Mouse (Mus musculus): ENCODE data around the gene Upk2. TPM values are rescaled to one million over a fixed set of nuclear protein-coding genes. Genes with fewer than 3 reads are reported as not detected.

Gene Upk2
- polyA plus RNA-seq, 1 experiment from 2014 or later, result 0.83 TPM

GRCm38 (mm10) chr9:44497624-44498377, 43.0 kb upstream of the Upk2 start:
- Histone ChIP-seq H3K36me3 (ENCODE audit: control insufficient read depth, insufficient read depth, low read length) (0 out of 2 replicates have a peak, but pooled peaks cover 2% of the 10 kb centered on the region), H3K4me2 (replicated peaks; ENCODE audit: low read depth, low read length) (peak overlapping the region; percentile 86), H3K9me3 (ENCODE audit: control insufficient read depth, low read length) (no peaks in the 10 kb centered on the region), H3K9ac (ENCODE audit: low read depth, low read length) (peak overlapping the region; percentile 63; the same call in 1 of the 2 replicates), H3K27me3 (ENCODE audit: control insufficient read depth, insufficient read depth, low read length) (no peaks in the 10 kb centered on the region; the same call in 1 of the 2 replicates), H3K4me1 (replicated peaks; ENCODE audit: control insufficient read depth, insufficient read depth, low read length) (peaks cover 40% of the 10 kb centered on the region), H3K27ac (ENCODE audit: low read depth, low read length) (peak overlapping the region; percentile 81), H3K4me3 (ENCODE audit: low read depth, low read length) (peak overlapping the region; percentile 37)
- ATAC-seq (ENCODE audit: low FRiP score), result peak; percentile 23
- DNase-seq (ENCODE audit: low spot score), result peak; percentile 52
- 3% methylated on average over 11 of the region's 11 CpGs for WGBS

- DNase-seq (ENCODE audit: low spot score) (no peak), ATAC-seq (ENCODE audit: low FRiP score) (no peak)
- 0 out of 2 replicates have a peak, but pooled peaks cover 2% of the 10 kb centered on the region for H3K36me3 ChIP-seq (ENCODE audit: control insufficient read depth, insufficient read depth, low read length)
- H3K27ac ChIP-seq (ENCODE audit: low read depth, low read length), result no peak overlapping the region
- 61% methylated on average over 12 of the region's 12 CpGs for WGBS
- H3K9ac ChIP-seq (ENCODE audit: low read depth, low read length), result no peak overlapping the region
- H3K27me3 ChIP-seq (ENCODE audit: control insufficient read depth, insufficient read depth, low read length), result no peaks in the 10 kb centered on the region; the same call in 1 of the 2 replicates
- H3K4me3 ChIP-seq (ENCODE audit: low read depth, low read length), result no peak overlapping the region
- H3K4me1 ChIP-seq (replicated peaks; ENCODE audit: control insufficient read depth, insufficient read depth, low read length), result peaks cover 40% of the 10 kb centered on the region
- H3K9me3 ChIP-seq (ENCODE audit: control insufficient read depth, low read length), result no peaks in the 10 kb centered on the region
- H3K4me2 ChIP-seq (replicated peaks; ENCODE audit: low read depth, low read length), result no peak overlapping the region
These were observed 42.2 kb upstream of the Upk2 start for GRCm38 (mm10) chr9:44496803-44497461.

GRCm38 (mm10) chr9:44495810-44496344, 41.1 kb upstream of the Upk2 start:
- no peak overlapping the region for H3K4me2 ChIP-seq (replicated peaks; ENCODE audit: low read depth, low read length)
- peaks cover 40% of the 10 kb centered on the region for H3K4me1 ChIP-seq (replicated peaks; ENCODE audit: control insufficient read depth, insufficient read depth, low read length)
- no peak for ATAC-seq (ENCODE audit: low FRiP score)
- DNase-seq (ENCODE audit: low spot score), result no peak
- no peak overlapping the region for H3K9ac ChIP-seq (ENCODE audit: low read depth, low read length)
- H3K27ac ChIP-seq (ENCODE audit: low read depth, low read length), result no peak overlapping the region
- 0 out of 2 replicates have a peak, but pooled peaks cover 2% of the 10 kb centered on the region for H3K36me3 ChIP-seq (ENCODE audit: control insufficient read depth, insufficient read depth, low read length)
- H3K4me3 ChIP-seq (ENCODE audit: low read depth, low read length), result no peak overlapping the region
- H3K27me3 ChIP-seq (ENCODE audit: control insufficient read depth, insufficient read depth, low read length), result no peaks in the 10 kb centered on the region; the same call in 1 of the 2 replicates
- 92% methylated on average over 10 of the region's 10 CpGs for WGBS
- H3K9me3 ChIP-seq (ENCODE audit: control insufficient read depth, low read length), result no peaks in the 10 kb centered on the region

GRCm38 (mm10) chr9:44494863-44495809, 40.4 kb upstream of the Upk2 start:
- H3K27ac ChIP-seq (ENCODE audit: low read depth, low read length), result no peak overlapping the region
- H3K4me1 ChIP-seq (replicated peaks; ENCODE audit: control insufficient read depth, insufficient read depth, low read length), result peaks cover 42% of the 10 kb centered on the region
- no peak for ATAC-seq (ENCODE audit: low FRiP score)
- H3K4me3 ChIP-seq (ENCODE audit: low read depth, low read length), result no peak overlapping the region
- no peaks in the 10 kb centered on the region; the same call in 1 of the 2 replicates for H3K27me3 ChIP-seq (ENCODE audit: control insufficient read depth, insufficient read depth, low read length)
- no peaks in the 10 kb centered on the region for H3K9me3 ChIP-seq (ENCODE audit: control insufficient read depth, low read length)
- no peak overlapping the region for H3K9ac ChIP-seq (ENCODE audit: low read depth, low read length)
- H3K4me2 ChIP-seq (replicated peaks; ENCODE audit: low read depth, low read length), result no peak overlapping the region
- DNase-seq (ENCODE audit: low spot score), result no peak
- WGBS, result 48% methylated on average over 8 of the region's 9 CpGs
- H3K36me3 ChIP-seq (ENCODE audit: control insufficient read depth, insufficient read depth, low read length), result no peaks in the 10 kb centered on the region

GRCm38 (mm10) chr9:44494261-44494862, 39.6 kb upstream of the Upk2 start:
- H3K4me1 ChIP-seq (replicated peaks; ENCODE audit: control insufficient read depth, insufficient read depth, low read length), result peaks cover 42% of the 10 kb centered on the region
- H3K4me2 ChIP-seq (replicated peaks; ENCODE audit: low read depth, low read length), result no peak overlapping the region; the same call in 1 of the 2 replicates
- peak overlapping the region; percentile 45; the same call in 1 of the 2 replicates for H3K27ac ChIP-seq (ENCODE audit: low read depth, low read length)
- no peaks in the 10 kb centered on the region; the same call in 1 of the 2 replicates for H3K27me3 ChIP-seq (ENCODE audit: control insufficient read depth, insufficient read depth, low read length)
- H3K9me3 ChIP-seq (ENCODE audit: control insufficient read depth, low read length), result no peaks in the 10 kb centered on the region
- DNase-seq (ENCODE audit: low spot score) (peak; percentile 39), ATAC-seq (ENCODE audit: low FRiP score) (no peak)
- no peaks in the 10 kb centered on the region for H3K36me3 ChIP-seq (ENCODE audit: control insufficient read depth, insufficient read depth, low read length)
- no peak overlapping the region for H3K4me3 ChIP-seq (ENCODE audit: low read depth, low read length)
- 17% methylated on average over 11 of the region's 11 CpGs for WGBS
- 0 out of 2 replicates have a peak overlapping the region, but pooled peaks have one; percentile 20 for H3K9ac ChIP-seq (ENCODE audit: low read depth, low read length)

- WGBS, result 64% methylated on average over 17 of the region's 17 CpGs
- no peak overlapping the region for H3K9ac ChIP-seq (ENCODE audit: low read depth, low read length)
- ATAC-seq (ENCODE audit: low FRiP score) (no peak), DNase-seq (ENCODE audit: low spot score) (no peak)
- no peaks in the 10 kb centered on the region; the same call in 1 of the 2 replicates for H3K27me3 ChIP-seq (ENCODE audit: control insufficient read depth, insufficient read depth, low read length)
- H3K27ac ChIP-seq (ENCODE audit: low read depth, low read length), result no peak overlapping the region
- H3K9me3 ChIP-seq (ENCODE audit: control insufficient read depth, low read length), result no peaks in the 10 kb centered on the region
- H3K4me2 ChIP-seq (replicated peaks; ENCODE audit: low read depth, low read length), result no peak overlapping the region
- peaks cover 44% of the 10 kb centered on the region for H3K4me1 ChIP-seq (replicated peaks; ENCODE audit: control insufficient read depth, insufficient read depth, low read length)
- H3K4me3 ChIP-seq (ENCODE audit: low read depth, low read length), result no peak overlapping the region
- no peaks in the 10 kb centered on the region for H3K36me3 ChIP-seq (ENCODE audit: control insufficient read depth, insufficient read depth, low read length)
These were observed 38.1 kb upstream of the Upk2 start for GRCm38 (mm10) chr9:44492631-44493461.

- ATAC-seq (ENCODE audit: low FRiP score) (no peak), DNase-seq (ENCODE audit: low spot score) (no peak)
- Histone ChIP-seq H3K4me2 (replicated peaks; ENCODE audit: low read depth, low read length) (no peak overlapping the region), H3K9ac (ENCODE audit: low read depth, low read length) (no peak overlapping the region), H3K27ac (ENCODE audit: low read depth, low read length) (no peak overlapping the region), H3K4me1 (replicated peaks; ENCODE audit: control insufficient read depth, insufficient read depth, low read length) (peaks cover 49% of the 10 kb centered on the region), H3K9me3 (ENCODE audit: control insufficient read depth, low read length) (no peaks in the 10 kb centered on the region), H3K36me3 (ENCODE audit: control insufficient read depth, insufficient read depth, low read length) (no peaks in the 10 kb centered on the region), H3K27me3 (ENCODE audit: control insufficient read depth, insufficient read depth, low read length) (no peaks in the 10 kb centered on the region; the same call in 1 of the 2 replicates), H3K4me3 (ENCODE audit: low read depth, low read length) (no peak overlapping the region)
- 77% methylated on average over 10 of the region's 10 CpGs for WGBS
These were observed 36.6 kb upstream of the Upk2 start for GRCm38 (mm10) chr9:44491351-44491750.
